Mouse (Mus musculus) neural tube, embryonic 10.5 days (tissue): ENCODE measurements around the gene Fiz1.

Experiments used
- DNase-seq: peaks from one replicate; pipeline ENCODE4 v3.0.0-alpha.2; 2017; ENCODE audit warnings: low spot score; ENCODE audit errors: extremely low spot score

Gene Fiz1

GRCm38 (mm10) chr7:5014251-5015117 lies at the start of gene Fiz1, which contains the start of gene Zfp524:
Gene Fiz1 (minus strand): TSS chr7:5014697.
Gene Zfp524 (plus strand): TSS chr7:5014415.
- peak; percentile 95 for DNase-seq

DNA sequence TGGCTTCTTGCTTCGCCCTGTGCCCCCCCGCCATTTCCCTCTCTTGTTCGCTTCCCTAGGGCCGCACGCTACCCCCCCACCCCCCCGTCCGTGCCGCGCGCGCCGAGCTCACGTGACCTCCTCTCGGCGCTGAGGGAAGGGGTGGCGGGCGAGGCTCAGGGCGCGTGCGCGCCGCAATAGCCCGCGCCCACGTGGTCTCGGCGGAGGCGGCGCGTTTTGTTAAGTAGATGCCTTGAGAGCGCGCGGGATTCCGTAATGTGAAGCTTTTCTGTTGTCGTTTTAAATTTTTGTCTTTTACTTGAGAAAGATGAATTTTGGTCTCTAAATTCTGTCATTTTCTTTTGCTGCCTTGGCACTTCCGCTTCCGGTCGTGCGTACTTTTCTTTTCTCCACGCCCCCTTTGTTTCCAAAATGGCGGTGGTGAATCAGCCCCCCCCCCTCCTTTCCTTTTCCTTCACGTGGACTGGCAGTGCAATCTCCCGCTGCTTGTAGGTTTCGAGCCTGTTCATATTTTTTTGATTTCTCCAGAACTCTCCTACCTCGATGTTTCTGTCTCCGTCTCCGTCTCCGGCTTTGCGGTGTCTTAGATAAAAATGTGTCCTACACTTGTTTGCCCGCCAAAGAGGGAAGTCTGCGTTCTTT lies 48.0 kb upstream of the Fiz1 start:
- DNase-seq, result peak; percentile 88

GRCm38 (mm10) chr7:5061774-5062359 lies 47.4 kb upstream of the Fiz1 start, which contains the start of gene U2af2:
Gene U2af2 (plus strand): TSS chr7:5062143.
- DNase-seq, result peak; percentile 94

DNA sequence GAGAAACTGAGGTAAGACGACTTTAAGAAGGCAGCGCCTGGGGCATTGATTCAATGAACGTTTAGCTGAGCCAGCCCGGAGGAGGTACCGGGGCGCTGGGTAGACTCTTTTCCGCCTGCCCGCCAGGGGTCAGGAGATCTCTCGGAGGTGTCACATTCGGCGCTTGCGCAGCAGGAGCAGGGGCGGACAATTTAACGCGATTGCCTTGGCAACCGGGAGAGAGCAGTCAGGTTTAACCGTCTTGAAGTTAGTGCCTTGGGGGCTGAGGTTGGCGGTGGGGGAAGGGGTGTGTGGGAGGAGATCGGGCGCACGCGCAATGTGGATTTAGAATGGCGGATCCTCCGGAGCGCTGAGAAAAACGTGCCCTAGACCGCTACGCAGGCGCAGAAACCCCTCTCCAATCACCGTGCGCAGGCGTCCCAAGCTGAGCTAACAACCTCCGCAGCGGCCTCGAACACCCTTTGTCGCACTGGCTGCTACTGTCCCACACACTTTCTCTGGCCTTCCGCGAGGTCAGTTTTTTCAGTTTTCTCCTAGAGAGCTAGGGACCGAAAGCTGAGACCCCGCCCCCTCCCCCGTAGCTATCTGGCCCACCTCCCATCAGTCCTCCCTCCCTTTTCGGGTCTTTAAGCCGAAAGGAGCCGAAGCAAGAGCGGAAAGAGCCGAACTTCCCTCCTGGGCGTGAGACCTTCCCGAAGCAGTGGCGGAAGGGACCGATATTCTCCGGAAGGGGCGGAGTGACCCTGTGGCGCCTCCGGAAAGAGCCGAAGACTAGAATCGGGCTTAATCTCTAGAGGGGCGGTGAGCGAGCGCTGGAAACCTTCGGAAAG lies 46.7 kb upstream of the Fiz1 start:
- peak; percentile 97 for DNase-seq

GRCm38 (mm10) chr7:5060239-5060731 lies 45.8 kb upstream of the Fiz1 start:
- peak; percentile 81 for DNase-seq

DNA sequence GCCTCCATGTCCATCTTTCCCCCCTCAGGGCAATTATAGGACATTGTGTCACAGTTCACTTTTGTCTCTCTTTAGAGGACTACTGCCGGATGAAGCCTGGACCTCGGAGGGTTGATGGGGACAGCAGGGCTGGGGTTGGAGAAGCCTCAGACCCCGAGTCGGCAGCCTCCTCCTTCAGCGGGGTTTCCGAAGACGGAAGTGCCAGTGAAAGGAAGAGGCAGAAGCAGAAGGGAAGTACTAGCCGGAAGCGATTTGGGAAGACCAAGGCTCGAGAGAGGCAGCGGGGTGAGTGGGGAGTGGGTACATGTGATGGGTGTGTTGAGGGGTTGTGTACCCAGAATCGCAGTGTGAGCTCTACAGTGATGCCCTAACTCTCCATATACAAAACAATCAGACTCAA lies 44.9 kb upstream of the Fiz1 start:
- DNase-seq, result no peak

DNA sequence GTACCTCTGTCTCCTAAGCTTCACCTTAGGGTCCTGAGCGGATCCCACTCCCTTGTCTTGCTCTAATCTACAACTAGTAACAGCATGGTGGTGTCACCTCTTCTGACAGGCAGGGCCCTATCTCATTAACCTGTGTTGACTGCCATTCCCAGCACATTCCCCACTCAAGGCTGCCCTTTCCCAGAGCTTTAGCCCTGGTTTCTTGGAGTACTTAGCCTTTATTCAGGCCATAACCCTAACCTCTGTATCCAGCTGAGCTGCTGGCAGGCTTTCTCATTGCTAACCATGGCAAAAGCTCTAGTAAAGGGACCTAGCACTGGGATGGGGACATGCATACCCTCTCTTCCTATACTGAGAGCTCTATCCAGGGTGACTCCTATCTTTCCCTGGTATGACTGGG lies 44.1 kb upstream of the Fiz1 start:
- DNase-seq, result no peak

GRCm38 (mm10) chr7:5057804-5058203 lies 43.3 kb upstream of the Fiz1 start:
- DNase-seq, result peak; percentile 31

- no peak for DNase-seq
These were observed 42.9 kb upstream of the Fiz1 start for GRCm38 (mm10) chr7:5057381-5057780.

GRCm38 (mm10) chr7:5056651-5057263 lies 42.3 kb upstream of the Fiz1 start:
- DNase-seq, result peak; percentile 40

- peak; percentile 53 for DNase-seq
These were observed 39.1 kb upstream of the Fiz1 start for GRCm38 (mm10) chr7:5053456-5054179.

DNA sequence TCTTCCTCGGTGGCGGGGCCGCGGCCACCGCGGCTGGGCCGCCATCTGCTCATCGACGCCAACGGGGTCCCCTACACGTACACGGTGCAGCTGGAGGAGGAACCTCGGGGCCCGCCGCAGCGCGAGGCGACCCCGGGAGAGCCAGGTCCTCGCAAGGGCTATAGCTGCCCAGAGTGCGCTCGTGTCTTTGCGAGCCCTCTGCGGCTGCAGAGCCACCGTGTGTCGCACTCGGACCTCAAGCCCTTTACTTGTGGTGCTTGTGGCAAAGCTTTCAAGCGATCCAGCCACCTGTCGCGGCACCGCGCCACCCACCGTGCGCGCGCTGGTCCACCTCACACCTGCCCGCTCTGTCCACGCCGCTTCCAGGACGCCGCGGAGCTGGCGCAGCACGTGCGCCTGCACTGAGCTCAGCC lies 38.4 kb upstream of the Fiz1 start:
- no peak for DNase-seq

- no peak for DNase-seq
These were observed 37.9 kb upstream of the Fiz1 start for GRCm38 (mm10) chr7:5052438-5052837.

DNA sequence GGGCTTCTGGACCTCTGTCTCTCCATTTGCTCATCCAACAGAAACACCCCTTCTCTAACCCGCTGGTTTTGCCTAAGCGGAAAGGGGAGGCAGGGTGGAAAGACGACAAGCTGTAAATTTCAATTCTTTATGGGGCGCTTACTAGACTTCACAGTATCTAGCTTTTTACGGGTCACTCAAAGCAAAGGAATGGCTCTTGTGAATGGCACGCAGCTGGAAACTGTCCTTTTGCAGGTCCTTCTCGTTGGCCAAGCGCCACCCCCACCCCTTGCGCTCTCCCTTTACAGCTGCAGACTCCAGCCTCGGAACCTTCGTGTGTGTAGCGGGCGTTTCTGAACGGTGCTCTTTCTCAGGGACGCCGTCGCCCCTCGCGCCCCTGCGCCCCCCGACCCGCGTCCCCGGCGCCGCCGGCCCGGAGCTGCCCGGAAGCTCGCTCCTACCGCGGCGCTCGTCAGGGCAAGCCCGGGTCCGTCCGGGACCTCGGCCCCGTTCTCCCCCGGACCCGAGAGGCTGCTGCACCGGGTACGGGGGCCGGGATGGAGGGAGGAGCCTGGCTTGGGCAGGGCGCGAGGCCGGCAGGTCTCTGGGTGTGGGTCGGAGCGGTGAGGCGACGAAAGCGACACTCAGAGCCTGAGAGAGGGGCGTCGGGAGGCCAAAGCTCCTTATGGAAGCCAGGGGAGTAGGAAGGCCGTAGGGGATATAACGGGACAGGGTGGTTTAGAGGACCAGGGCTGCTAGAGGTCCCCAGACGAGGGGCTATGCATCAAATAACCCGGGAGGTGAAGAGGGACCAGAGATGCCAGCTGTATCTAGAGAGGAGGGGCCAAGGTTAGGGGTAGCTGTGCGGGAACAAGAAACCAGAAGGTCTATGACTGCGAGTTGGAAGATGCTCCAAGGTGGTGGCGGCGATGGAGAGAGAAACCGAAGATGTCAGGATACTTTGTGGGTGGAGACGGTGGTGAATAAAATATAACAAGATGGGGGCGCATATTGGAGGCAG lies 37.0 kb upstream of the Fiz1 start, which contains the start of gene Zfp580:
Gene Zfp580, plus strand, starts transcription at position 346 of the 1,000 bp plus-strand sequence.
- DNase-seq, result peak; percentile 88

DNA sequence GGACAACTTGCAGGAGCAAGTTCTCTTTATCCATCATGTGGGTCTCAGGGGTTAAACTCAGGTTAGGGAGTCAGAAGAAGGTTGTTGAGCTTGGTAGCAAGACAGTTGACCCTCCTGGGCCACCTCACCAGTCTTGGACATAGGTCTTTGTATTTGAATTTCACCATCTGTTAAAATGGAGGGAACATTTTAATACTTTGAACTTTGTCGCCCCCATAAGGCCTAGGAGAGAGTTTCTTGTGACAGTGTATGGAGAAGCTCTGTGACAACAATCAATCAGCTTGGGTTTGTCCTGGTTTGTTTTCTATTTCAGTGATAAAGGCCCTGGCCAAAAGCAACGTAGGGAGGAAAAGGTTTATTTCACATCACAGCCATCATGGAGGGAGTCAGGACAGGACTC lies 32.8 kb upstream of the Fiz1 start:
- no peak for DNase-seq

GRCm38 (mm10) chr7:5046112-5046511 lies 31.6 kb upstream of the Fiz1 start:
- no peak for DNase-seq

- DNase-seq, result no peak
These were observed 30.5 kb upstream of the Fiz1 start for GRCm38 (mm10) chr7:5044981-5045380.

DNA sequence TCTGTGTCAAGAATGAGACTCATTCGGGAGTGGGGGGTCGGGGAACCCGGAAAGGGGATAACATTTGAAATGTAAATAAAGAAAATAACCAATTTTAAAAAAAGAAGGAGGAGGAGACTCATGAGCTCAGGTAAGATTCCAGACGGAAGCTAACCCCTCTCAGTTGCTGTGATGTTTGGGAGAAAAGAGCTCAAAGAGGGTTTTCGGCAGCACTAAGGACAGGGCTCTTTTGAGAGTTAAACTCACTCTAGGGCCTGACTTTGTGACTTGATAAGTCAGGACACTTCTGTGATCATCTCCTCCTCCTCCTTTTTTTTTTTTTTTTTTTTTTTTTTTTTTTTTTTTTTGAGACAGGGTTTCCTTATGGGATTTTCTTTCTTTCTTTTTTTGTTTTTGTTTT lies 24.4 kb upstream of the Fiz1 start:
- no peak for DNase-seq
